Mouse (Mus musculus) CH12F3 (cell line): Measurements from ENCODE around the gene Ndufs1.
"Not testable (repeated sequence)": the region's sequence is repeated elsewhere in the genome, so short reads cannot be mapped to it uniquely, and the experiment has no call there.

ENCODE experiments used
- in situ Hi-C: fragments of 300-500 bp; cut with MboI; formaldehyde crosslinking; loops from 2 replicates; pipeline ENCODE4 v1.14.3; 2020; ENCODE audit warnings: low sequenced_read_pairs

Ndufs1 gene

GRCm38 (mm10) chr1:63185430-63185829 is 8.8 kb upstream of the Ndufs1 start:
- in situ Hi-C loops, result not testable (repeated sequence)

GRCm38 (mm10) chr1:63182636-63183270 is 6.1 kb upstream of the Ndufs1 start:
- in situ Hi-C loops, result no loop called here

GRCm38 (mm10) chr1:63182212-63182611 is 5.6 kb upstream of the Ndufs1 start:
- in situ Hi-C loops, result no loop called here

- in situ Hi-C loops, result no loop called here
These were observed 4.8 kb upstream of the Ndufs1 start for GRCm38 (mm10) chr1:63181480-63181879.

- in situ Hi-C loops, result no loop called here
These were observed 4.4 kb upstream of the Ndufs1 start for GRCm38 (mm10) chr1:63181019-63181418.

- in situ Hi-C loops, result not testable (repeated sequence)
These were observed 3.9 kb upstream of the Ndufs1 start for GRCm38 (mm10) chr1:63180575-63180974.

- in situ Hi-C loops, result no loop called here
These were observed 3.5 kb upstream of the Ndufs1 start for GRCm38 (mm10) chr1:63180122-63180521.

GRCm38 (mm10) chr1:63178308-63178707 is 1.7 kb upstream of the Ndufs1 start:
- in situ Hi-C loops, result no loop called here

GRCm38 (mm10) chr1:63176259-63176603 is 402 bp downstream of the Ndufs1 start:
- in situ Hi-C loops, result no loop called here

GRCm38 (mm10) chr1:63175853-63176252 is 780 bp downstream of the Ndufs1 start:
- in situ Hi-C loops, result no loop called here

GRCm38 (mm10) chr1:63168638-63169037 is 8.0 kb downstream of the Ndufs1 start:
- in situ Hi-C loops, result no loop called here

- in situ Hi-C loops, result no loop called here
These were observed 36.4 kb downstream of the Ndufs1 start for GRCm38 (mm10) chr1:63140231-63140630.

- in situ Hi-C loops, result not testable (repeated sequence)
These were observed 38.0 kb downstream of the Ndufs1 start for GRCm38 (mm10) chr1:63138586-63138985.

- in situ Hi-C loops, result no loop called here
These were observed 38.7 kb downstream of the Ndufs1 start for GRCm38 (mm10) chr1:63137971-63138370.

- in situ Hi-C loops, result no loop called here
These were observed 42.1 kb downstream of the Ndufs1 start for GRCm38 (mm10) chr1:63134530-63134929.

GRCm38 (mm10) chr1:63131766-63132165 is 44.9 kb downstream of the Ndufs1 start:
- in situ Hi-C loops, result no loop called here

- in situ Hi-C loops, result no loop called here
These were observed 45.8 kb downstream of the Ndufs1 start for GRCm38 (mm10) chr1:63130883-63131282.

GRCm38 (mm10) chr1:63129857-63130690 is 46.6 kb downstream of the Ndufs1 start:
- in situ Hi-C loops, result no loop called here

- in situ Hi-C loops, result no loop called here
These were observed 47.4 kb downstream of the Ndufs1 start for GRCm38 (mm10) chr1:63129273-63129672.

GRCm38 (mm10) chr1:63126206-63126605 is 50.4 kb downstream of the Ndufs1 start:
- in situ Hi-C loops, result no loop called here

GRCm38 (mm10) chr1:63123823-63124450 is 52.7 kb downstream of the Ndufs1 start:
- in situ Hi-C loops, result no loop called here

GRCm38 (mm10) chr1:63122005-63122404 is 54.6 kb downstream of the Ndufs1 start:
- in situ Hi-C loops, result no loop called here
